Mouse (Mus musculus) left cerebral cortex, adult 6 months (tissue): Measurements from ENCODE around the gene Galntl5. TPM values are rescaled to one million over a fixed set of nuclear protein-coding genes. Genes with fewer than 3 reads are reported as not detected.

Experiments
- long read RNA-seq, 2 experiments: library from polyadenylated mRNA; unstranded; transcript quantifications; one replicate each; pipeline ENCODE4 v2.0.0; 2019 to 2020
- polyA plus RNA-seq: library from polyadenylated mRNA; unstranded; fragments of <200 nt; fragmentation: Nextera tagmentation; gene quantifications from 2 replicates; pipeline ENCODE4 v1.2.3, GENCODE M21; 2021

The Galntl5 gene
- not detected in 2 replicates for polyA plus RNA-seq
- long read RNA-seq, experiment 1, result 0 reads
- long read RNA-seq, experiment 2, result 0 reads

DNA sequence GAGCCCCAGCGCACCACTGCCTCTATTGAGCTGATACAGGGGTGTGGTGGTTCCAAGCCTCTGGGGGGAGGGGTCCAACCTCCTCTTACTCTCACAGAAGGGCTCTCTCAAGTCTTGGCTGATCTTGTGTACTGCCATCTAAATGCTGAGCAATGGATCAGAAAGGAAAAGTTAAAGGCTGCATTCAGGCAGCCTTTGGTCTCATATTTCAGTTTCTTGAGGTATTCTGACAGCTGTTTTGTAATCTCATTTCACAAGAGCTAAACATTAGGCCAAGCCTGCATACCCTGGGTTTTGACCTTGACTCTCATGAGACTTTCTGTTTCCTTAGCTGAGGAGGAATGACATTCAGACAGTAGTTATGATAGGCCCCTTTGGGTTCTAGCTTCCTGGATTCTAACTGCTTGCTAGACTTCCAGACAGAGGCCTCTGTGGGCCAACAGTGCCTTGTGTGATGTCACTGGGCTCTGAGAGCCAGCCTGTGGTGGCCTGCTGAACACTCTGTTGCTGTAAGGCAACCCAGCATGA lies at the start of gene Galntl5:
TSS of gene Galntl5 (plus strand) at position 457 of the 528 bp plus-strand sequence.

DNA sequence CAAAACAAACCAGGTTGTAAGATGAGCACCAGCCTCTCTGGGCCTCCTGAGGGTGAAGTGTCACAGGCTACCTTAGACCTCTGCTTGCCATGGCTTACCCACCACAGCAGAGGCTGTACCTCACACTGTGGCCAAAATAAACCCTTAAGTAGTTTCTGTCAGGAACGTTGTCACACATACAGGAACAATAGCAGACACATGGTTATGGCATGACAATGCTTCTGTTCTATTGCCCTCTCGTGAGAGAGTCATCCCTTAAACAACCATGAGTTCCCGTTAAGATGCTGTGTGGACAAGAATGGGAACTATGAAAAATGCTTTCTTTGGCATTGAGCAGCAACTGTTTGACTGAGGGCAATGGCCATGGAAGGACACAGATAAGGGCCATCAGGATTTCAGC lies 40.3 kb downstream of the Galntl5 start, which contains the start of gene Galnt11:
TSS of gene Galnt11 (plus strand) at position 301 of the 400 bp plus-strand sequence.

DNA sequence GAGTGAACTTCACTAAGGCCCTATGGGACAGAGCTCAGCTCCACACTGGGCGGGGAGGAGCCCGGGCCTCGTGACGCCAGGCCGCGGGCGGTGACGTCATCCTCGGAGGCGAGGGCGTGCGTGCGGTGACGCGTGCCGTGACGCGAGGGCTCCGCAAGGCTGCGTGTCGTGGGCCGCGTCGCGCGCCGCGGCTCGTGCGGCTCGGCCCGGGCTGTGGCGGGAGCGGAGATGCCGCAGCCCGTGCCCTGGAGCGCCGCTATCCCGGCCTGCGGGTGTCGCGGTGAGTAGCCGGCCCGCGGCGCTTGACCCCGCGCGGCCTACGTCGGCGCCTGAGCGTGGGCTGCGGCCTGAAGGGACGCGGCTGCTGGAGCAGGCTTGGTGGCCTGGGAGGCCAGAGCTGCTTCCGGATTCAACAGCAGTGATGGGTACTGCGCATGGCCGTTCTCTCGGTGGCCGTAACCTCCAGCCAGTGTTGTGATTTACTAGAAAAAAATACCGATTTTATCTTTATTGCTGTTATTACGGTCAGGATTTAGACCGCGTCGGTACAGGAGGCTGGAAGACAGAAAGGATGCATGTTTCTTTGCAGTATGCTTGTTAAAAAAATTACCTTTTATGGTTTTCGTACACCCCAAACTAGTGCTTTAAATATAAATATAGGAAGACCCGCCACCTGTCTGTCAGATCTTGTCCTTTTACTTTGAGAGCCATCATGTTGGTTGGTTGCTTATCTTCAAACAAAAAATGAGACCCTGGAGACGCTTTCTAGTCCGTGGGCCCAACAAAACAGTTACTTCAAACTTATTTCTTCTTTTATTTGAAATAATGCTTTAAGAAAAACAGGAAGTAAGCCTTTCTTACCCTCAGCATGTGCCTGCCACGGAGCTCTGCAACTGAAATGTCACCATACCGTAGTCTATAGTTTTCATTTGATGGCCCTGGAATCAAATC lies 41.8 kb downstream of the Galntl5 start, which contains the start of gene E130116L18Rik:
TSS of gene E130116L18Rik (minus strand) at position 402 of the 951 bp plus-strand sequence.

Other genes starting within 250 kb of the Galntl5 start
- gene Prkag2, start 80.8 kb upstream of the Galntl5 start, polyA plus RNA-seq, result 19.7 and 44.9 TPM in 2 replicates
- gene Galnt11, start 40.4 kb downstream of the Galntl5 start, polyA plus RNA-seq, result 28.0 and 32.1 TPM in 2 replicates
- gene E130116L18Rik, start 41.7 kb downstream of the Galntl5 start, polyA plus RNA-seq, result not detected in 2 replicates